Mouse (Mus musculus) cerebellum, postnatal 36 days (tissue): ENCODE data around the gene Tdpoz2.
"Not testable (repeated sequence)": the region's sequence is repeated elsewhere in the genome, so short reads cannot be mapped to it uniquely, and the experiment has no call there.

Source experiments
- DNase-seq, 2 experiments: peaks; one replicate each; pipeline ENCODE4 v3.0.0; 2021 to 2022; ENCODE audit warnings: mixed read lengths in 2 of 2

The Tdpoz2 gene

GRCm38 (mm10) chr3:93652586-93652985 lies at the start of gene Tdpoz2:
Tdpoz2 (minus strand) TSS chr3:93652686.
- DNase-seq = no peak

GRCm38 (mm10) chr3:93692970-93693369 lies 40.5 kb upstream of the Tdpoz2 start, which contains the start of gene Gm37596:
Gm37596 (minus strand) TSS chr3:93693070.
- DNase-seq = not testable (repeated sequence)

GRCm38 (mm10) chr3:93676210-93676609 lies 23.7 kb upstream of the Tdpoz2 start, which contains the start of gene Tdpoz1:
Tdpoz1 (minus strand) TSS chr3:93676310.
- not testable (repeated sequence) for DNase-seq

- DNase-seq = not testable (repeated sequence)
These were observed 18.5 kb upstream of the Tdpoz2 start for GRCm38 (mm10) chr3:93670805-93671503.

- DNase-seq = no peak
These were observed 1.8 kb upstream of the Tdpoz2 start for GRCm38 (mm10) chr3:93654260-93654659.

- not testable (repeated sequence) for DNase-seq
These were observed 21.4 kb downstream of the Tdpoz2 start for GRCm38 (mm10) chr3:93630917-93631714.

DNA sequence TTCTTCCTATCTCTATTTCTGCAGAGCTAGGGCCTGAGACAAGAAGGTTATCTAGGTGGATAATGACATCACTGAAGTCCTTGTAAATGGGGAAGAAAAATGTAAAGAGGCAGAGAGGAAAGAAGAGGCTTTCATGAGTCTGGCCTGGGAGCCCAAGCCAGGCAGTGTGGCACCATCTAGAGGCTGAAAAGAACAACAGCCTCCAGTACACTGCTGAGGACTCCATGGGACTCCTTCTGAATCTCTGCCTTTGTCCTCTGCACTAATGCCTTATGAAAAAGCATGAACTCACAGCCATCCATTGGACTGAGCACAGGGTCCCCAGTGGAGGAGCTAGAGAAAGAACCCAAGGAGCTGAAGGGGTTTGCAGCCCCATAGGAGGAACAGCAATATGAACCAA lies 43.5 kb downstream of the Tdpoz2 start:
- not testable (repeated sequence) for DNase-seq

DNA sequence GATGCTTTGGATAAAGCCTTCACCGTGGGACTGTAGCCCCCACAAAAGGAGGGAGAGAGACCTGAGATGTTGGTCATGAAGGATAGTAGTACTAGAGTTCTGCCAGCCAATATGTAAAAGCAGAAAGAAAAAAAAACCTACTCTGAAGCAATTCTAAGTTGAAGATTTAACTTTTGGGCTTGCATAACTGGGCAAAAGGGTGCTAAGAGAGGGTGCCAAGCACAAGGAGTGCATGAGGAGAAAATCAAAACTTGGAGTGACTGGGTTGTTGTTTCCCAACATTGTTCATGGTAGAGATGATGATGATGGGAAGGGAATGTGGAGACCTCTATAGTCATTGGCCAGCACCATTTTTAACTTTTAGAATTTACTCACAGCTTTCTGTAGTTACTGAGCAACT lies 50.6 kb downstream of the Tdpoz2 start:
- DNase-seq = no peak
